Mouse (Mus musculus): Measurements from ENCODE around the gene Rab29.

Rab29 gene

DNA sequence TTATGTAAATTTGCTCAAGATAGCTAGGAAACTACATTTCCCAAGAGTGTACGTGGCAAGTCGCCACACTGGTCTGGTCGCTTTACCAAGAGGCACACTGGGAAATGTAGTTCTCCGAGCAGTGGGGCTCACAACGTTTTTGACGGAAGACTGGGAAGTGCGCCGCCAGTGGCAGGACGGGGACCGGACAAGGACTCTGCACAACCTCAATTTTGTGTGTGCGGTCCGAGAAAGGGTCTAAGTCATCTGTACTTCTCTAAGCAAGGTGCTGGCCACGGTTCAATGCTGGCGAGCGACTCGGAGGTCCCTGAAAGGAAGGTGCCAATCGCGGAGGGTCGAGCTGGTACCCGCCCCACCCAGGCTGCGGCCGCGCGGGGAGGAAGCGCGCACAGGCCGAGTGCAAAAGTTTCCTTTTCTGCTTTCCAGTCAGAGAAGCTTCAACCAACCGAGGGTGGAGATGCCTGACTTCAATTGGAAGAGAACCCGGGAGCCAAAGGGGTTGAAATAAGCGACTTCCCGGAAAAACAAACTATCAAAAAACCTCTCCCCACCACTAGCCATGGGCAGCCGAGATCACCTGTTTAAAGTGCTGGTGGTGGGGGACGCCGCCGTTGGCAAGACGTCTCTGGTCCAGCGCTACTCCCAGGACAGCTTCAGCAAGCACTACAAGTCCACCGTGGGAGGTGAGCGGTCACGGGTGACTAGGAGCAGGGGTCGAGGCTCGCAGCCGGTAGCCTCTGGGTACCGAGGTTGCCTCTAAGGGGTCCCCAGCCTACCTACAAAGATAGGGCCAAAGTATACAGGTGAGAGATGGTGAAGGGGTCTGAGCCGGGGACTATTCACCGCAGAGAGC is at the start of gene Rab29:
Gene Rab29, plus strand, starts transcription at position 132 of the 853 bp plus-strand sequence.
- DNase-seq = peak; percentile 92

DNA sequence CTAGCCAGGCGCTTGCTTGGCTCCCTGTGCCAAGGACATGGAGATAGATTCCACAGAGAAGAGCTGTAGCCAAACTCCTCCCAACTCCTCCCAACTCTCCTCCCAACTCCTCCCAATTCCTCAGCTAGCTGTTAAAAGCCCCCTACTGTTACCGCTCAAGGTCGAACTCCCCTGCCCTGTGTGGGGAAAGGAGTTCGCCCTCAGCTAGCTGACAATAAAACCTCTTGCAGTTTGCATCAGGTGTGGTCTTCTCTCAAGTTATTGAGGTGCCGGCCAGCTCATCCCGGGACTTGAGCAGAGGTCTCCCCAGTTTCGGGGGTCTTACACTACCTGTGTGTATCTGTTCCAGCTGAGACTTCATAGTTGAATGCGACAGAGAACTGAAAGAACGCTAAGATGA is 46.7 kb upstream of the Rab29 start:
- peak; percentile 23 for DNase-seq

DNA sequence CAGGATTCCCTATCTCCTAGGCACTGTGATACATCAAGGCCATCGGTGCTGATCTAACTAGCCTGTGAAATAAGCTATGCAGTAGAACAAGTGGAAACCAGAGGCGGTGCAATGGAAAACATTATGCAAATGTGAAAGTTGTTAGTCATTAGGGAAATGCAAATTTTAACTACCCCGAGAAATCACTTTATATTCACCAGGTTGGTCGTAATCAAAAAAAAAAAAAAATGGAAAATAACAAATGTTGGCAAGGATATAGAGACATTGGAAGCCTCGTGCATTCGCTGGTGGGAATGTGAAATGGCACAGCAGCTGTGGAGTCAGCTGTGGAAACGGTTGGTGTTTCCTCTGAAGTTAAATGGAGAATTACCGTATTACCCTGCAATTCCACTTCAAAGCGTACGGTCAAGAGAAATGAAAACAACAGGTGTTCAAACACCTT is 46.1 kb upstream of the Rab29 start:
- DNase-seq = peak; percentile 37

DNA sequence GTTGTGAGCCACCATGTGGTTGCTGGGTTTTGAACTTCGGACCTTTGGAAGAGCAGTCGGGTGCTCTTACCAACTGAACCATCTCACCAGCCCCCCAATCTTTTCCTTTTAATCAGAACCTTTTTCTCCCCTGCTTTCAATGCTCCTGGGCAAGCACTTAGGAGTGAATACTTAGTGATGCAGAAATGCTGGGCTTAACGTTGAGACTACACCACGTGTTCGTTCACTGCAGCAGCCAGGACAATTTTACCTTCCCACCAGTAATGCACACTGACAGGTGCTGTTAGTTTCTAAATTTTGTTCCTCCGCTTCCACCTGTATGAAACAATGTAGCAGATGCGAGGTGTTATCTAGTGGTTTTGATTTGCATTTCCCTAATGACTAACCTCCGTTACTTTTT is 44.7 kb upstream of the Rab29 start:
- DNase-seq = no peak

DNA sequence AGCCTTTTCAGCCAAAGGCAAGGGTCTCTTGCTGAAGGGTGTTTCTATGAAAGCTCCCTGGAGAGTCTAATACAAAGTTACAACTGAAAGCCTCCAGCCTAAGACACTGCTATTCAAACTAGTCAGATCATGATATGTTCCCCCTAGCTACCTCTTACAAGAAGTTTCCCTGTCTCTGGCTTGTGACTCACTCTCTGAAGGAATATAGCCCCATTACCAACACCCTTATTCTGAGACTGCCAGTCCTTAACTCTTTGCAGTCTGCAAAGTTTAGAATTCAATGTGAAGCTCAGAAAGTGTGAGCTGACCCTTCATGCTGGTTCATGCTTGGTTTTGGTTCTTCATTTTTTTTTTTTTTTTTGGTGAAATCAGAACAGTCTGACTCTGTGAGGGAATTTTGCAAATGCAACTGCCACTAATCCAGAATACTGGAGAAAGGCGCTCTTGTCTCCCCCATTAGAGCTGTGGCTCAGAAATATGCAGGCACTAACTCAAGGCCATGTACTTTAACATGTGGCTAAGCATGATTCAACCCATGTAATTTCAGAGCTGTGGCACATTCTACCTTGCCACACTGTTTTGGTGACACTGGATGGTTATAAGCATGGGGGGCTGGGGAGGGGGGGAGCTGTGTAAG is 44.0 kb upstream of the Rab29 start:
- no peak for DNase-seq

DNA sequence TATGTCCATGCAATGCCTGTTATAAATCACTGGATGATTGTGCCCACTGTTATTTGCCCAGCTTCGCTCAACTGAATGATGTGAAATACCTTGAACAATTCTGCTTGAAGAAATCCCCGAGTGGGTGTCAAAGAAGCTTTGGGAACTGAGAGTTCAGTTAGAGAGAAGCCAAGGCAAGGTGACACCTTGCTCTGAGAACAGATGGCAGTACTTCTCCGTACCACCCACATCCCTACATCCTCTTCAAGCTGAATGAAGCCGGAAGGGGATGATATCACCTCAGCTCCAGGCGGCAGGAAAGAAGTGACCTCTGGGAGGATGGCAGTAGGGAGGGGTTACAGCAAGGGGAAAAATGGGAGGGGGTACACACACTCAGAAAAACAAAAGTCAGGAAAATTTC is 43.5 kb upstream of the Rab29 start:
- DNase-seq = no peak

DNA sequence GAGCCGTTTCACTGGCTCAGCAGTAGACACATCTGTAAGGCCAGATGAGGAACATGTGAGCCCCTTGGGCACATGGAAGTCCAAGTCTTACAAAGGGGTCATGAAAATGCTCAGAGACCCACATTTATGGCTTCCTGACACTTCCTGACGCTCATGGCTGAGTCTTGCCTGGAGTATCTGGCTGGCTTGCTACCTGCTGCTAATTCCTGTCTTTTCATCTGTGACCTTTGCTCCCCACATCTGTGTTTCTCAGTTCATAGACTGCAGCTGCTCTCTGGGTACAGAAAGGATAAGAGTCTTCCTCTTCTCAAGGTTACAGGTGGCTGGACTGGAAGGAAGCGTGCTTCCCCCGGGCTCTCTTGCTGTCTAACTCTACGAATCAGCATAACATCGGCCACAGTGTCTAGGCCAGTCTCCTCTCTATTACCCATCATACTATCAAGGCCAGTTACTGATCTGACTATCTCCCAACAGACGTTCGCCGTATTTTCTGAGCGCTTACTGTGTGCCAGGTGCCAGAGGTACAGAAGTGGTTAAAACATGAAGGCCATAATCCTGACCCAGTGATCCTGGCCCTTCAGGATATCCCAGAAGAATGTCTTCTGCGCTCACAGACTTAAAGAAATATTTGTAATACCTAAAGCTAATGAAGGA is 42.4 kb upstream of the Rab29 start:
- DNase-seq = peak; percentile 29

DNA sequence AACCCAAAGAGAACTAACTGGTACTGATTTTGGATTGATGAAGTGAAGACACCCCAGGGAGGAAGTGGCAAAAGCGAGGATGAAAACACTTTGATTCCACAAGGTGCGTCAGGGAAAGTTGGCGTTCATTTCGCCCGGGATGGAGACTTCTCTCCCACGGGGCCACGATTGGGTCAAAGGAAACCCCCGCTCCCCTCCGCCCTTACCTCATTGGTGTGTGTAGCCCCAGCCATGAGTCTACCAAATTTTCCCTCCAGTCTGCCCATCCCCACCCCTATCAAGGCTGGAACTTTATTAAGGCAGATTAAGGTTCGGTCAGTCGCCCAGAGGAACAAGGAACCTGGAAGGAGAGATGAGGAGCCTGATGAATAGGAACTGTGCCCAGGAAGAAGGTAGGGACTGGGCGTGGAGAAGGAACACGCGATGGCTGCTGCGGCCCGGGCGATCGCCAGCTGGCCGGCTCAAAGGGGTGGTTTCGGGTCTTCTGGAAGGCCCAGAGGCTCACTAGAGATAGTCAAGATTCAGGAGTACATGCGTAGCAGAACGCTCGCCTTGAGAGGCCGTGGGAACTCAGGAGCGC is 39.7 kb upstream of the Rab29 start, which contains the start of gene Slc41a1:
Gene Slc41a1, plus strand, starts transcription at position 287 of the 580 bp plus-strand sequence.
- peak; percentile 52 for DNase-seq

DNA sequence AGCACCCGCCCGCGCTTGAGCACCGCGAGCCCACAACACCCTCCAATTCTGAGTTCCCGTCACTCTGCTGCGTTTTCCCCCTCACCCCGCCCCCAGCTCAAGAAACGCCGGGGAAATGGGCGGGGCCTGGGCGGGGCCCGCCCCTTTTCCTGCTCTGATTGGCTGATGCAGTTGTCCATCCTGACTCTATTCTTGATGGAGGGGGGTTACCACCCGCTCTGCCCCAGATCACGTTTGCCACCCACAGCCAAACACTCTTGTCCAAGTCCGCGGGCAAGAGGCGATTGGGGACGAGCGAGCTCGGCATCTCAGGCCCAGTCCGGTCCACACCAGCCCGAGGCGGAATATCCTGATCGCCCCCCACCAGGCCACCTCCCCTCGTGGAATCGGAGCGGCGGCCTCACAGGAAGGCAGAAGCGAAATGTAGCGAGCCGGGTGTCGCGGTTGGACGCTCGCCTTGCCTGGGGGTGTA is 39.2 kb upstream of the Rab29 start:
- DNase-seq = peak; percentile 94

DNA sequence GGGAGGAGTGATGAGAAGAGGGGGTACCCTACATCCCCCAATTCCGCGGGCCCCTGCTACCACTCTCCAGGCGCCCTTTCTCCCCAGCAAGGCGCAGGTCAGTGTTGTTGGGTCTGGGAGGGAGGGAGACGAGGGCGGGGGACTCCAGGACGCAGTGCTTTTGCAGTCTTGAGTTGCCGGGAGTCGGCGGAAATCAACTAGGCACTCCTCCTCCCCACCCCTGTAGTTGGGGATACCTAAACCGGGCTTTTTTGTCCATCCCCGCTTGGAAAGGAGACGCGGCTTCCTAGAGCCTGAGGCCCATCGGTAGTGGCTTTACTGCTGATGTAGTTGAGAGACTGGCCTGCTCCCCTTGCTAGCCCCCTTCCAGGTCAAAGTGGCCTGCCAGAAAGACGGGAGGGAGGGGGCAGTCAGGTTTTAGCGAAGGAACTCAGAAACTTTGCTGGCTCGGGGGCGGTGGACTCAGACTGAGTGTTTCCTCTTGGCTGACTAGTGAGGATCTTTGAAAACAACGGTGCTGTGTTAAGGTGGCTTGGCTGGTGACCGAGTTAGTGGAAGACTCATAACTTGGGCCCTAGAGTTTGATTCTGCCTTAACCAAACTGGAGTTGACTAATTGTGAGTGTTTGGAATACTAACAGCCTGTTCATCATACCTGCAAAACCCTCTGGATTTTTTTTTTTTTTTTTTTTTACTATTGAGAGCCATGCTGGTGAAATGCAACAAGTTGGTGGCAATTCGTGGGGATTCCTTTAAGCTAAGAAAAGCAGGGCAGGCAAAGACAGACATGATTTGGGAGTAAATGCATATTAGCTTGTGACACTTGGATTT is 38.5 kb upstream of the Rab29 start:
- DNase-seq = peak; percentile 59

DNA sequence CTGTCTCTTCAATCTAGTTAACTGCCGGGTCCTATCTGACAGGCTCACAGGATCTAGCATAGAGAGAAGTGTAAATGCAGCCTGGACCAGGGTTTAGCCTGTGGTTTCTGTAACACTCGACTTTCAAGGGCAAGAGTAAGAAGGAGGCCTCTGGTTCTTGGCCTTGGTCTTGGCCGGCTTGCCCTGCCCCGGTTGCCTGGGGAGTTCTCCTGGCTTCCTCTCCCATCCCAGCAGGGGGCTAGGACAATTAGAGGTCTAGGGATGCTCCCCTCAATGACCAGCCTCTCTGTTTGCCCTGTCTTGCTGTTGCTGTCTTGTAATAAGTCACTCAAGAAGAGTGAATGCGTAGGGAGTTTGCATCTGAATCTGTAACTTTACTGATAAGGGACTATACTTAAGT is 37.7 kb upstream of the Rab29 start:
- DNase-seq = no peak

DNA sequence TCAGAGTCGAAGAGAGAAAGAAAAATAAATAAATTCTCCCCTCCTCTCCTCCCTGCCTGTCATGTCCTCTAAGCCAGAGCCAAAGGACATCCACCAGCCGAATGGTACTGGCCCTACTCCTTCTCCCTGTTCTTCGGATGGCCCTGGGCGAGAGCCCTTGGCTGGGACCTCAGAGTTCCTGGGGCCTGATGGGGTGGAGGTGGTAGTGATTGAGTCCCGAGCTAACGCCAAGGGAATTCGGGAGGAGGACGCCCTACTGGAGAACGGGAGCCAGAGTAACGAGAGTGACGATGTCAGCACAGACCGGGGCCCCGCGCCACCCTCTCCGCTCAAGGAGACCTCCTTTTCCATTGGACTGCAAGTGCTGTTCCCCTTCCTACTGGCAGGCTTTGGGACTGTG is 36.5 kb upstream of the Rab29 start:
- no peak for DNase-seq

DNA sequence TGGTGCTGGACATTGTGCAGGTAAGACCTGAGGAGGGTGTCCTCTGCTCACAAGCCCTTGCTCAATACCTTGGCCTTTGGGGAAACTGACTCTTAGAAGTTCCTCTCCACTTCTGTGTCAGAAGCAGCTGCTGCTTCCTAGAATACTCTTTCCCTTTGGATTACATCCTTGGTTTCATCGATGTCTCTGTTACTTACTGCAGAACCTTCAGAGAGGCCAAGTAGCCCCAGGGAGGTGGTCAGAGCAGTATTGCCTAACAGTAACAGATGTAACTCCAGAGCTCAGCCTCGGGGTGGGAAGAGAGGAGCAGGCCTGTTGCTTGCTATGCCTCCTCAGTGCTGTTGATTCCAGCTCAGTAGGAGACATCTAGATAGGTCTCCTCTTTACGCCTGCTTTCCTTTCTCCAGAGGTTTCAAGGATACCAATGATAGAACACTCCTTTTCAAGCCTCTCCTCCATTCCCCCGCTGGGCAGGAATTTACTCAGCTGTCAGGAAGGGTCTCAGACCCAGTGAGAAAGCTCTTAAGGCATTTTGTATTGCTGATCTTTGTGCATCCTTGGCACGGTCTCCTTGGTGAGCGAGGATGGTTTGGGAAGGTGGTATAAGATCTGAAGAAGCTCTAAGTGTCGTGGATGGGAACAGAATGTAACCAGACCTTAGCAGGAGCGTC is 35.9 kb upstream of the Rab29 start:
- DNase-seq = no peak

DNA sequence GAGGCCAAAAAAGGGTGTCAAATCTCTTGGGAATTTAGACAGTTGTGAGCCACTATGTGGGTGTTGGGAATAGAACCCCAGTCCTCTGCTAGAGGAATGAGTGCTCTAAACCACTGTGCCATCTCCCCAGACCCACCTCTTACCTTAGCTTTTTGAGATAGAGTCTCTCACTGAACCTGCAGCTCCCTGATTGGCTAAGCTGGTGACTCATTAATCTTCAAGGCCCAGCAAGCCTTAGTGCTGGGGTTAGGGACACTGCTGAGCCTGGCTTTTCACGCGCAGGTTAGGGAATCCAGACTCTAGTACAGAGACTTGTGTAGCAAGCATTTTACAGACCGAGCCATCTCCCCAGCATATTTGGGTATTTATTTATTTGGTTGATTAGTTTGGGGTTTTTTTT is 30.0 kb upstream of the Rab29 start:
- no peak for DNase-seq

DNA sequence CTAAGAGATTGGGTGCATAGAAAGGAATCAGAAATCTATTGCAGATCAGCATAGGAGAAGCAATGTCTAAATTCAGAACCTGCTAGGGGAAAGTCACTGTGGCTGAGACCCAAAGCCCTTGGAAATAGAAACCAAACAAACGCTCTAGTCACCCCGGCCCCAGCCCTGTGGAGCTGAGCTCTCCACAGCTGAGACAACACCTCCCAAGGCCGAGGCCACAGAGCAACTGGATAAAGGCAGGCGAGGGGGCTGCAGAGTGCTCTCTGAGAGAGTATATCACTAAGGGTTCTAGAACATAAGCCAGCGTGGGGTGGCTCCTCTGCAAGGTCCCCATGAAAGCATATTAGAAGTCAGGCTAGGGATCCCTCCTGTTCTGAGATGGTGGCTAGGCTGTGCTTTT is 28.5 kb upstream of the Rab29 start:
- no peak for DNase-seq

DNA sequence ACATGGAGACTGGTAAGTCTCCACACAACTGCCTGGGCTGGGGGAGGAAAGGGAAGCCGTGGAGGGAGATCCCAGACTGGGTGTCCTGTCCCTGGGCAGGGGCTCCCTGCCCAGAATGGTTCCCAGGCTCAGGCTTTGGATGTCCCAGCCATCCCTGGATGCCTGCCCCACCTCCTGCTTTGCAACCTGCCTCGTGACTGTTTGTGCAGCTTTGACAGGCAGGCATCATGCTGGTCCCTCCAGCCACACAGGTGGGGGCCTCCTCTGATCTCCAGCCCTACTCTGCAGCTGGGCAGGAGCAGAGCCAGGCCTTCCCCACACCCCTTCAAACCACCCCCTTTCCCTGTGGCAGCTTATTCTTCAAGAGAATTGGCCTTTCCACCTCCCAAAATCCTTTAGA is 27.7 kb upstream of the Rab29 start:
- no peak for DNase-seq

DNA sequence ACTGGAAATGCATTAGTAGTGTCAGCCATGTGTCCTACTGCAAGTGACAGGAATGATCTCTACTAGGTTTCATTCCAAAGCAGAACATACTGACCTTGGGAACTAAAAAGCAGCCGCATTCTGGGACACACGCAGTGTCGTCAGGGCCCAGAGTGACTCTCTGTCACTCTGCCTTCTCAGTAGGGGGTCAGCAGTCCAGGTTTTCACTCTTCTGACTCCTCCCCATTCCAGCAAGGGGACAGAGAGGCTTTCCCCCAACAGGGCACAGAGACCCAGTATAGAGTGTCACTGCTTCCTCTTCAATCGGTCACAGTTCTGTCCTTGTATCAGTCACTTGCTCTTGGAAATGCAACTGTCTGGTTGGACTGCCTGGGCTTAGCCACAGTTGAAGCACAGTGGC is 24.8 kb upstream of the Rab29 start:
- DNase-seq = no peak

DNA sequence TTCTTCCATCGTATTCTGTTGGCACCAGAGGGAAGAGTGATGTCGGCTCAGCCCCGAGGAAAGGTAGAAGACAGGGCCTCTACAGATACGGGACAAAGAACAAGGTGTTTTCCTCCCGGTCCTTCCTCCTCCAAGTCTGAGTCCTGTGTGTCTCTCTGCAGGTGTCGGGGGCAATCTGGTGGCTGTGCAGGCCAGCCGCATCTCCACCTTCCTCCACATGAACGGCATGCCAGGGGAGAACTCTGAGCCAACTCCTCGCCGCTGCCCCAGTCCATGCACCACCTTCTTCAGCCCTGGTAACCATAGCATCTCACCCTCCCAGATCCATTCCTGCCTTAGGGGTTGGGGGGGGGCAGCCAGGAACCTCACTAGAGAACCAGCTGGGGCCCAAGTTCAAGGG is 23.3 kb upstream of the Rab29 start:
- DNase-seq = no peak

DNA sequence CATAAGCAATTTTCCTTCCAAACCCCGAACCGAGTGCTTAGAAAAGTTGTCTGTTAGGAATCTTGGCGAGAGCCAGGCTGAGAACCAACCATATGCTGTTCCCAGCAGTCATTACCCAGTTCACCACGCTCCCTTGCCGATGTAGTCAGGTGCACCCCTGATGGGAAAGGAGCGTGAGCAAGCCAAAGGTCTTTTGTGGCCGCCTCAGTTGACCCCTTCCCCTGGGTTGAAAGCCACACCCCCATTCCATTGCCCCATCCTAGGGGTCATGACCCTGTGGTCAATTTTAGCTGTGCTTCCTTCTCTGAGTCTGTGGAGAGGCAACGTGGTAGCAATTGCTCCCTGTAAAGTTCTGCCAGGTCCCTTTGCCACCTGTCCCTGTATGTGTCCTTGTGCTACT is 22.1 kb upstream of the Rab29 start:
- no peak for DNase-seq

DNA sequence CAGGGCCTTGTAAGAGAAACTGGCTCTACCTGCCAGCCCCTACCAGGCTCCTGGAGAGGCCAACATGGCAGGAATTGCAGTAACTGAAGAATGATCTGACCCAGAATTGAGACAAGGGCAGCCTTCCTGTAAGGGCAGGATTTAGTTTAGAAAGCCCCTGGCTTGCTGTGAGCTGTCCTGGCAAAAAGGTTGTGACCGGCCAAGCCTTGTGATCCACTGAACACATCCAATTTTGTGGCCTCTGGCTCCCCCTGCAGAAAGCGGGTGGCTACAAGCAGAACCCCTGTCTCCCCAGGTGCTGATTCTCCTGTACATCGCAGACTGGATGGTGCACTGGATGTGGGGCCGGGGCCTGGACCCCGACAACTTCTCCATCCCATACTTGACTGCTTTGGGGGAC is 20.8 kb upstream of the Rab29 start:
- DNase-seq = peak; percentile 66

DNA sequence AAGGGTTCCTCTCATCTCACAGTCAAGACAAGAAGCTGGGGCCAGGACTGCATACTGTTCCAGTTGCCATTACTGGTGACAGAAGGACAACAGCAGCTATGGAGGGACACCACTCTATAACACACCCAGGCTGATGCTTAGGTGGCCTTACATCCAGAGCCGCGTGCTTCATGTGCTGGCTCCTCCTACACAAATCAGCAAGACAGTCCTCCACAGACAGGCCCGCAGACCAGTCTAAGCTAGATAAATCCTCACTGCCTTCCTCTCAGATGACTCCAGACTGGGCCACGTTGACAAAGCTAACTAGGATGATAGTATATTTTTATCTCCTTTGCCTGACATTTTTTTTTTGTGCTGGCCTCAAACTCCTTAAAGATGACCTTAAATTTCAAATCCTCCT is 5.2 kb upstream of the Rab29 start:
- no peak for DNase-seq

DNA sequence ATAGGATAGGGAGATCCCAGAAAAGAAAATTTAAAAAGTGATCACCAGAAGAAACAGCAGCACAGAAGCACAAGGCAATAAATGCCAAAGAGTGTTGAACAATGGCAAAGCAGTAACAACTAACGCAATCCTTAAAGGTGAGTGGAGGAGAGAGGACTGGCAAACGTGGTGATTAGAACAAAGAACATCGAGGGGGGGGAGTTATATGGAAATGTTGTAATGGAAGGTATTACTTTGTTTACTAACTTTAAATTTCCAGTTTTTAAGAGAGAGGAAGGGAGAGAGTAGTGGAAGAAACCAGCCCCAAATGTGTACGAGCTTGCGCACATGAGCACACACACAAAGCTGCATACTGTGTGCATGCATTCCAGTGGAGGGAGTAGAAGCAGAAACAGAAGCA is 1.4 kb upstream of the Rab29 start:
- DNase-seq = no peak
